Mouse (Mus musculus): ENCODE measurements around the gene Tspan31. TPM values are rescaled to one million over a fixed set of nuclear protein-coding genes. Genes with fewer than 3 reads are reported as not detected.
"Not testable (repeated sequence)": the region's sequence is repeated elsewhere in the genome, so short reads cannot be mapped to it uniquely, and the experiment has no call there.

Tspan31 gene
- polyA plus RNA-seq, 1 experiment from 2014 or later = 99.5 TPM

DNA sequence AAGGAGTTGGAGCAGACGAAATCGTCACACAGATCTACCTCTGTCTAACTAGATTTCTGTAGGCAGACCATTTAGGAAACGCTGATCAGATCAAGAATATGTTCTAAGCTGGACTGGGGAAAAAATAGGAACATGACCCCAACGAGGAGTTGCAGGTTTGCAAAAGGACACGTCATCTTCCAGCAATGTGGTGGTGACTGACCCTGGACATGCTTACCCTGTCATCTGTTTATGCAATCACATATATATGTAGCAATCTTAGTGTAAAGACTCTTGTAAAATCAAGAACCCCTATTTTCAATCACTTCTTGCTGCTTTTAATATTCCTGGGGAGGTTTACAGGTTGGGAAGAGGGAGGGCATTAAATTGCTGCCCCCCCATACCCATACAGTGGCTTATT lies 7.6 kb downstream of the Tspan31 start:
- peaks cover 14% of the 10 kb centered on the region; the same call in 1 of the 2 replicates for H3K36me3 ChIP-seq (ENCODE audit: insufficient read depth, low read length)
- ATAC-seq (no peak), DNase-seq (ENCODE audit: low spot score) (peak; percentile 69)
- no peaks in the 10 kb centered on the region for H3K9me3 ChIP-seq (ENCODE audit: low read length)
- no peak overlapping the region for H3K4me3 ChIP-seq (ENCODE audit: low read depth, low read length)
- H3K9ac ChIP-seq (replicated peaks; ENCODE audit: low read depth) = no peak overlapping the region
- 0 out of 2 replicates have a peak overlapping the region, but pooled peaks have one; percentile 23 for H3K27ac ChIP-seq (ENCODE audit: low read length)
- 60% methylated on average over 5 of the region's 5 CpGs for WGBS
- no peak overlapping the region for H3K4me2 ChIP-seq (replicated peaks; ENCODE audit: low read depth, low read length)
- TF ChIP-seq EP300 (IDR thresholded peaks at IDR 0.05) = no peak
- TF ChIP-seq CTCF (IDR thresholded peaks at IDR 0.05) = no peak
- 0 out of 2 replicates have a peak, but pooled peaks cover 7% of the 10 kb centered on the region for H3K27me3 ChIP-seq (replicated peaks; ENCODE audit: insufficient read depth, low read length)
- H3K4me1 ChIP-seq (ENCODE audit: insufficient read depth, low read depth, low read length) = peaks cover 6% of the 10 kb centered on the region; the same call in 1 of the 2 replicates

DNA sequence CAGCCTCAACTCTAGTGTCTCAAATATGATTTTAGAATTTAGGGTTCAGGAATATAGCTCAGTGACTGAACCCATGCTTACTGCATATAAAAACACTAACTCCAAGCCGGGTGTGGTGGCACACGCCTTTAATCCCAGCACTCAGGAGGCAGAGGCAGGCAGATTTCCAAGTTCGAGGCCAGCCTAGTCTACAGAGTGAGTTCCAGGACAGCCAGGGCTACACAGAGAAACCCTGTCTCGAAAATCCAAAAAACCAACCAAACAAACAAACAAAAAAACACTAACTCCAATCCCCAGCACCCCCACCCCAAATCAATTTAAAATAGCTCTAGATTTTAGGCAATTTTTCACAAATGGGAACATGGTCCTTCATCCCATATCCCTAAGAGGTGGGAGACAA lies 8.0 kb downstream of the Tspan31 start:
- peaks cover 13% of the 10 kb centered on the region; the same call in 1 of the 2 replicates for H3K36me3 ChIP-seq (ENCODE audit: insufficient read depth, low read length)
- H3K4me3 ChIP-seq (ENCODE audit: low read depth, low read length); H3K9ac ChIP-seq (replicated peaks; ENCODE audit: low read depth); H3K9me3 ChIP-seq (ENCODE audit: low read length); ATAC-seq; H3K27ac ChIP-seq (ENCODE audit: low read length); DNase-seq (ENCODE audit: low spot score); H3K4me1 ChIP-seq (ENCODE audit: insufficient read depth, low read depth, low read length); H3K4me2 ChIP-seq (replicated peaks; ENCODE audit: low read depth, low read length); H3K27me3 ChIP-seq (replicated peaks; ENCODE audit: insufficient read depth, low read length): not testable (repeated sequence)
- 90% methylated on average over 4 of the region's 4 CpGs for WGBS

DNA sequence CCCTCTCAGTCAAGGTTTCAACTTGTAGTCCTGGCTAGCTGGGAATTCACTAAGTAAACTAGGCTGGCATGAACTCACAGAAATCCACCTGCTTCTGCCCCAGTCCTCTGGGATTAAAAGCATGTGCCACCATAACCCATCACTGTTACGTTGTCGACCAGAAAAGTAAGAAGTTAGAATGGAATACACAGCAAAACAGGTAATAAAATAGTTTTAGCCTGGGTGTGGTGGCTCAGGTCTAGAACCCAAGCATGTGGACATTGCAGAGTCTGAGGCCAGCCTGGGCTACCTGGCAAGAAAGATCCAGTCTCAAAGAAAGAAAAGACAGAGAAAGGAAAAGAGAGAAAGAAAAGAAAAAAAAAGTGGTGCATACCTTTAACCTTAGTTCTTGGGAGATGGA lies 8.6 kb downstream of the Tspan31 start:
- DNase-seq (ENCODE audit: low spot score) = no peak
- H3K27me3 ChIP-seq (replicated peaks; ENCODE audit: insufficient read depth, low read length) = 0 out of 2 replicates have a peak, but pooled peaks cover 7% of the 10 kb centered on the region

DNA sequence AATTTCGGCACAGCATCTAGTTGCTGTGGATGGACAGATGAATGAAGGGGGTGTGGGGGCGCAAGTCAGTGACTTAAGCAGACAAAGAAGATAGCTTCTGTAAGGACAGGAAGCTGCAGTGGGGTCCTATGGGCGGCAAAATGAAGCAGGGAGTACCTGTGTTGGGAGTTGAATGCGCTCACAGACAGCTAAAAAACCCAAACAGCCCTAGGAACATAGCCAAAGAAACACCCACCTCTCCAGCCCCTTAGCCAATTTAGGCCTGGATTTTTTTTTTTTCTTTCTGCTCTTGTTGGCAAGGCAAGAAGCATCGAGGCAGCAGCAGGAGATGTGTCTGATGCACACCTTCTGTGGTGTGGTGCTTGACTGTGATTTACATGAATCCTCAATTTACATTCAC lies 9.0 kb downstream of the Tspan31 start:
- WGBS = 49% methylated on average over 5 of the region's 5 CpGs
- Histone ChIP-seq H3K27ac (ENCODE audit: low read length) (no peak overlapping the region), H3K4me3 (ENCODE audit: low read depth, low read length) (no peak overlapping the region), H3K4me1 (ENCODE audit: insufficient read depth, low read depth, low read length) (peaks cover 6% of the 10 kb centered on the region; the same call in 1 of the 2 replicates), H3K4me2 (replicated peaks; ENCODE audit: low read depth, low read length) (no peak overlapping the region), H3K36me3 (ENCODE audit: insufficient read depth, low read length) (peaks cover 4% of the 10 kb centered on the region; the same call in 1 of the 2 replicates), H3K9ac (replicated peaks; ENCODE audit: low read depth) (no peak overlapping the region), H3K9me3 (ENCODE audit: low read length) (no peaks in the 10 kb centered on the region), H3K27me3 (replicated peaks; ENCODE audit: insufficient read depth, low read length) (0 out of 2 replicates have a peak, but pooled peaks cover 7% of the 10 kb centered on the region)
- TF ChIP-seq CTCF (IDR thresholded peaks at IDR 0.05) (no peak), EP300 (IDR thresholded peaks at IDR 0.05) (no peak)
- no peak for ATAC-seq
- DNase-seq (ENCODE audit: low spot score) = no peak

More for the DNA sequence above, 8.6 kb downstream of the Tspan31 start:
- ATAC-seq = no peak
- H3K4me3 ChIP-seq (ENCODE audit: low read depth, low read length) = no peak overlapping the region
- H3K27ac ChIP-seq (ENCODE audit: low read length) = no peak overlapping the region
- TF ChIP-seq CTCF (IDR thresholded peaks at IDR 0.05) (no peak), EP300 (IDR thresholded peaks at IDR 0.05) (no peak)
- H3K4me1 ChIP-seq (ENCODE audit: insufficient read depth, low read depth, low read length) = peaks cover 6% of the 10 kb centered on the region; the same call in 1 of the 2 replicates
- 72% methylated on average over 2 of the region's 2 CpGs for WGBS
- no peak overlapping the region for H3K9ac ChIP-seq (replicated peaks; ENCODE audit: low read depth)
- no peak overlapping the region for H3K4me2 ChIP-seq (replicated peaks; ENCODE audit: low read depth, low read length)
- peaks cover 7% of the 10 kb centered on the region; the same call in 1 of the 2 replicates for H3K36me3 ChIP-seq (ENCODE audit: insufficient read depth, low read length)
- no peaks in the 10 kb centered on the region for H3K9me3 ChIP-seq (ENCODE audit: low read length)

DNA sequence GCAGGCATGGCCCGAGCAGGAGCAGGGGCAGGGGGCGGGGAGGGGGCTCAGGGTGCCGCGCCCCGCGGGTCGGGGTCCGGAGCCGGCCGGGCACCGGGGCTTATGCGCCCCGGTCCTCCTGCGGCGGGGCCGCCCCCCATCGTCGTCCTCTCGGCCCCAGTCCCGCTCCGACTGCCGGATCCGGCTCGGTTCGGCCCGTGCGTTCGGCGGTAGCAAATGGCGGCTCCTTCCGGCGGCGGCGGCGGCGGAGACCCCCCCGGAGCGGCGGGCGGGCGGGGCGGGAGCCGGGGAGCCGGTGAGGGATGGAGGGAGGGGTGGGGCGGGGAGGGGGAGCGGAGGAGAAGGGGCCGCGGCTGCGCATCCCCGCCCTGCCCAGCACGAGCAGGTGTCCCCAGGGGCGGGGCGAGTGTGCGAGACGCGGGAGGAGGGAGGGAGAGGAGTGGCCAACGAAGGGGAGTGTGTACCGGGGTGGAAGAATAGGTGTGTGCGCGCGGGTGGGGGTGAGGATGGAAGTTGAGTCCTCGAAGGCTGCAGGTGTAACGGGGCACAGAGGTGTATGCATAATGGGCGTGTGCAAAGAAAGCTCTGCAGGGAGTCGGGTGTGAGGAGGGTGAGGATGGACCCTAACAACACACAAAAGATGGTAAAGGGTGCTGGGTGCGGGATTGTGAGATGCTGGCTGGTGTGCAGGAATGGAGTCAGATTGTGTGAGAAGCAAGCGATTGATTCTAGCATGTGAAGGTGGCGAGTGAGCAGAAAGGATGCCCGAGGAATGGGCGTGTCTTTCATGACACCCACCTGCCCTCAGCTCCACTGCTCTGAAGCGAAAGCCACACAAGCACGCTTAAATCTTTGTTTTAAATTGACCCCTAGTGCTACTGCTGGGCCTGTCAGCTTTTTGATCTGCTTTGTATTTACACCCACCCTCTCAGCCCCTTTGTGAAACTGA lies 9.8 kb downstream of the Tspan31 start, which contains the start of gene March9:
March9 (minus strand) TSS at position 217 of the 949 bp plus-strand sequence.
- Histone ChIP-seq H3K4me2 (replicated peaks; ENCODE audit: low read depth, low read length) (peak within 1 kb of the TSS; percentile 100), H3K9ac (replicated peaks; ENCODE audit: low read depth) (peak within 1 kb of the TSS; percentile 39; the same call in 1 of the 2 replicates), H3K27me3 (replicated peaks; ENCODE audit: insufficient read depth, low read length) (0 out of 2 replicates have a peak, but pooled peaks cover 7% of the 10 kb centered on the region), H3K27ac (ENCODE audit: low read length) (no peak within 1 kb of the TSS), H3K4me1 (ENCODE audit: insufficient read depth, low read depth, low read length) (peaks cover 6% of the 10 kb centered on the region; the same call in 1 of the 2 replicates), H3K36me3 (ENCODE audit: insufficient read depth, low read length) (0 out of 2 replicates have a peak, but pooled peaks cover 2% of the 10 kb centered on the region), H3K9me3 (ENCODE audit: low read length) (no peaks in the 10 kb centered on the region), H3K4me3 (ENCODE audit: low read depth, low read length) (peak within 1 kb of the TSS; percentile 70)
- peak; percentile 23 for ATAC-seq
- 3% methylated on average over 51 of the region's 72 CpGs for WGBS
- DNase-seq (ENCODE audit: low spot score) = peak; percentile 84
- TF ChIP-seq EP300 (IDR thresholded peaks at IDR 0.05) (no peak), CTCF (IDR thresholded peaks at IDR 0.05) (no peak)
